Mouse (Mus musculus): ENCODE measurements at regions not wholly inside any gene's neighbourhood (a gene's known extent, or its start where the extent isn't known, plus 50 kb on each side); places are given as distances from the start of the nearest gene placed in this dataset.

DNA sequence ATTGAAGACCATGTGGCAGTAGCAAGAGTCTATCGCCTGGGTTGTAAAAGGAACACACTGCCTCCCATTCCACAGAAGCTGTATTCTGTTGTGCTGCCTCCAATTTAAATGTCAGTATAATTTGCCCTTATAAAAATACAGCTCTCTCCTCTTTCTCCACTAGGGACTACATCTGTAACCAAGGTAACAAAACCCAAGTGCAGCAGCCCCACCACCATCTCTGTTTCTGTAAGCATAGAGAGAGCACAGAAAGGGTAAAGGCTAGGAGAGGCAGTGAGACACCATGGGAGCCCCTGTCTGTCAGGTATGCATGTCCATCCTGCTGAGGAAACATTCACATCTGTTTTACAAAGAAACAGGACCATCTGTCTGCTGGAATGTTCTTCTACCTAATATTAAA, 344.4 kb downstream of the Ccser2 start:
- no peak for TF ChIP-seq CTCF (IDR thresholded peaks at IDR 0.05; ENCODE audit: control insufficient read depth, insufficient read depth, insufficient replicate concordance, low read depth, low read length)
- TF ChIP-seq POLR2A (IDR thresholded peaks at IDR 0.05; ENCODE audit: control insufficient read depth, low read depth, low read length), result no peak
- H3K4me3 ChIP-seq (ENCODE audit: control insufficient read depth, low read depth, low read length), result no peak overlapping the region
- no peaks in the 10 kb centered on the region for H3K36me3 ChIP-seq (ENCODE audit: control insufficient read depth, insufficient read depth, low read length)
- no peak overlapping the region for H3K27ac ChIP-seq (ENCODE audit: control insufficient read depth, insufficient read depth, low read depth, low read length)
- H3K4me1 ChIP-seq (ENCODE audit: control insufficient read depth, insufficient read depth, low read length), result no peaks in the 10 kb centered on the region
- H3K27me3 ChIP-seq (ENCODE audit: control insufficient read depth, insufficient read depth, low read length), result no peaks in the 10 kb centered on the region

DNA sequence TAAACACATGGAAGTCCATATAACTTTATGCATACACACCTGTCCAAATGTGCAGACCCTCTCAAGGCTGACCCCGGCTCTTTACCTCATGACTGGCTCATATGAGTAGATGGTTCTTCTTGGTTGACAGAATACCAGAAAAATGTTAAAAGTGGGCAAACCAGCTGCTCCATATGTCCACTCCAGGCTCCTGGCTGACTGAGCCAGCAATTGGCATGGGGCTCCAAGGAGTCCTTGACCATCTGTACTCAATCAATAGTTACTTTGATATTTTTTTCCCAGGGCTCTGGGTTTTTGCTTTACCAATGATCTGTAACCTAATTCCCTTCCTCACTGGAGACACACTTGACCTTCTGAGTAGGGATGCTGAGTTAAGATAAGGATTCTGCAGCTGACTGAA, 345.5 kb downstream of the Ccser2 start:
- Histone ChIP-seq H3K27ac (ENCODE audit: control insufficient read depth, insufficient read depth, low read depth, low read length) (no peak overlapping the region), H3K4me1 (ENCODE audit: control insufficient read depth, insufficient read depth, low read length) (no peaks in the 10 kb centered on the region), H3K4me3 (ENCODE audit: control insufficient read depth, low read depth, low read length) (no peak overlapping the region), H3K27me3 (ENCODE audit: control insufficient read depth, insufficient read depth, low read length) (no peaks in the 10 kb centered on the region), H3K36me3 (ENCODE audit: control insufficient read depth, insufficient read depth, low read length) (no peaks in the 10 kb centered on the region)
- no peak for TF ChIP-seq CTCF (IDR thresholded peaks at IDR 0.05; ENCODE audit: control insufficient read depth, insufficient read depth, insufficient replicate concordance, low read depth, low read length)
- no peak for TF ChIP-seq POLR2A (IDR thresholded peaks at IDR 0.05; ENCODE audit: control insufficient read depth, low read depth, low read length)

DNA sequence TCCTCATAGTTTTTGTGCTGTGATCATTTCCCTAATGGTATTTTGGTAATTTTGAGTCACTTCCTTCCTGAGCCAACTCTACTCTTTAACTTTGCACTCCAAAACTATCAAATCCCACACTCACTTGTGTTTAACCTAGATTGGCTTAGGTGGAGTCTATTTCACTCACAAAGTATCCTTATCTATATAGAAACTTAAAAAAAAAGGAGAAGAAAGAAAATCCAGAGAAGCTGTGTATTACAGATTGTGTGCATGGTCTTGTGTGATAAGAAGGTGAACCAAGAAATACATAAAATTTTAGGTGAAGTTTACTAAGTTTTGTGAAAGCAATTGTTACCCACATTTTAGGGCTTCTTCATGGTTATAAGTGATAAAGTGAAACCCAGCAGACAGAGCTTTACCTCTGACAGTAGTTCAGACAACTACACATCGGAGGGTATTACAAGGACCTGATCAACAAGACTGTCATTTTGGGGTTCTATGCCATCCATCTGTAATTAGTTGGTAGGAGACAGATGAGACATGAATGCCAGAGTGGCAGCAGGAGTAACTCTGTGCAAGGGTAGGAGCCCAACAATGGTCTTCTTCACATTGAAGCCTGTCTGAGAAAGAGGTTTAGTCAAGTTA, 350.0 kb downstream of the Ccser2 start:
- H3K27ac ChIP-seq (ENCODE audit: control insufficient read depth, insufficient read depth, low read depth, low read length), result no peak overlapping the region
- TF ChIP-seq CTCF (IDR thresholded peaks at IDR 0.05; ENCODE audit: control insufficient read depth, insufficient read depth, insufficient replicate concordance, low read depth, low read length) (no peak), POLR2A (IDR thresholded peaks at IDR 0.05; ENCODE audit: control insufficient read depth, low read depth, low read length) (no peak)
- H3K36me3 ChIP-seq (ENCODE audit: control insufficient read depth, insufficient read depth, low read length), result no peaks in the 10 kb centered on the region
- H3K4me3 ChIP-seq (ENCODE audit: control insufficient read depth, low read depth, low read length), result no peak overlapping the region
- no peaks in the 10 kb centered on the region for H3K27me3 ChIP-seq (ENCODE audit: control insufficient read depth, insufficient read depth, low read length)
- H3K4me1 ChIP-seq (ENCODE audit: control insufficient read depth, insufficient read depth, low read length), result no peaks in the 10 kb centered on the region

DNA sequence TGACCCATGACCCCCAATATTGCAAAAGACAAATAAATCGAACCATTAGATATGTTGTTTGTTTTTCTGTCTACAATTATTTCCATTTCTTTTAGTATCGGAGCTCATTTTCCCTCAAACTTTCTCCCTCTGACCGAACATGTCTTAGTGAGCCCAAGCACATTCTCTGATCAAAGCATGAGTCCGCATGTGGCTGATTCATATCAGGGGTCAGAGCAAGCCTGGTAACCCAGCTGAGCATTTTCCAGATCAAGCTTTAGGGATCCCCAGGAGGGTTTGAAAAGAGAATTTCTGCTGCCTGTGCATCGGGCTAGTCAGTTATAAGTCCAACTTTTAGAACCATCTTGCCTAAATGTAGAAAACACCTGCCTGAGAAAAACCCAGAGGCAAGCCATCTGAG, 350.6 kb downstream of the Ccser2 start:
- Histone ChIP-seq H3K36me3 (ENCODE audit: control insufficient read depth, insufficient read depth, low read length) (no peaks in the 10 kb centered on the region), H3K4me1 (ENCODE audit: control insufficient read depth, insufficient read depth, low read length) (no peaks in the 10 kb centered on the region), H3K27ac (ENCODE audit: control insufficient read depth, insufficient read depth, low read depth, low read length) (no peak overlapping the region), H3K4me3 (ENCODE audit: control insufficient read depth, low read depth, low read length) (no peak overlapping the region), H3K27me3 (ENCODE audit: control insufficient read depth, insufficient read depth, low read length) (no peaks in the 10 kb centered on the region)
- no peak for TF ChIP-seq CTCF (IDR thresholded peaks at IDR 0.05; ENCODE audit: control insufficient read depth, insufficient read depth, insufficient replicate concordance, low read depth, low read length)
- TF ChIP-seq POLR2A (IDR thresholded peaks at IDR 0.05; ENCODE audit: control insufficient read depth, low read depth, low read length), result no peak

DNA sequence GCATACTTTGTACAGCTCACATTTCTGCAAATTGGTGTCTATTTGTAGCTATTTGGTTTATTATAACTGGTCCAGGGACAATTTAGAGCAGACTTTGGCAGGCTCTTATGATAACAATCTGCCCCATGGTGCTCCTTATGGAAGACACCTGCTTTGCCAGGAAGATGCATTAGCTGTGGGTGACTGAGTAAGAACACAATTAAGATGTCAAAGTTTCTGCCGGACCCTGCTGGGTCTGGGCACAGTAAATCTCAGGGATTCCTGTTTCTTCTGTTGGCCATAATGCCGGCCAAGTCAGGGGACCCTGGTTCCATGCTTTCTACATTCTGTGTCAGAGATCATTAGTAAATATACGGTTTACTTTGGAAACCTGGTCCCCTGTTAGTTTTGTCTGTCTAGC, 353.7 kb downstream of the Ccser2 start:
- H3K27me3 ChIP-seq (ENCODE audit: control insufficient read depth, insufficient read depth, low read length), result no peaks in the 10 kb centered on the region
- H3K4me1 ChIP-seq (ENCODE audit: control insufficient read depth, insufficient read depth, low read length), result no peaks in the 10 kb centered on the region
- H3K4me3 ChIP-seq (ENCODE audit: control insufficient read depth, low read depth, low read length), result no peak overlapping the region
- TF ChIP-seq POLR2A (IDR thresholded peaks at IDR 0.05; ENCODE audit: control insufficient read depth, low read depth, low read length), result no peak
- TF ChIP-seq CTCF (IDR thresholded peaks at IDR 0.05; ENCODE audit: control insufficient read depth, insufficient read depth, insufficient replicate concordance, low read depth, low read length), result no peak
- no peak overlapping the region for H3K27ac ChIP-seq (ENCODE audit: control insufficient read depth, insufficient read depth, low read depth, low read length)
- H3K36me3 ChIP-seq (ENCODE audit: control insufficient read depth, insufficient read depth, low read length), result no peaks in the 10 kb centered on the region

DNA sequence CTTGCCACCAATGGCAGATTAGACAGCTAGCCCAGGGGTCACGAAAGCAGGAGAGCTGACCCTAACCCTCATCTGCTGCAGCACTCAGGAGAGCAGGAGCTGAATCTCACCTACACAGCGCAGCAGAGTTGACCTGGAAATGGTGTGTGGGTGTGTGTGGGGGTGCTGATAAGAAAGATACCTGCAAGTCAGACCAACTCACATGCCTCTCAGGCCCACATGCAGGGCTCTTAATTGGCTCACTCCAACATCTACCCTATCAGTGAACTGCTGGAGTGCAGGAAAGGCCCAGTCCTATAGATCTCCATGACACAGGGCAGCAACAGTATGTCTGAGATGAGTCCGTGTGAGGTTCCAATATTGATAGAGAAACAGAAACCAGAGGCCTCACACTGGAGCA, 355.7 kb downstream of the Ccser2 start:
- H3K27ac ChIP-seq (ENCODE audit: control insufficient read depth, insufficient read depth, low read depth, low read length), result no peak overlapping the region
- H3K36me3 ChIP-seq (ENCODE audit: control insufficient read depth, insufficient read depth, low read length), result no peaks in the 10 kb centered on the region
- no peak for TF ChIP-seq POLR2A (IDR thresholded peaks at IDR 0.05; ENCODE audit: control insufficient read depth, low read depth, low read length)
- TF ChIP-seq CTCF (IDR thresholded peaks at IDR 0.05; ENCODE audit: control insufficient read depth, insufficient read depth, insufficient replicate concordance, low read depth, low read length), result no peak
- H3K4me1 ChIP-seq (ENCODE audit: control insufficient read depth, insufficient read depth, low read length), result no peaks in the 10 kb centered on the region
- H3K27me3 ChIP-seq (ENCODE audit: control insufficient read depth, insufficient read depth, low read length), result no peaks in the 10 kb centered on the region
- no peak overlapping the region for H3K4me3 ChIP-seq (ENCODE audit: control insufficient read depth, low read depth, low read length)

DNA sequence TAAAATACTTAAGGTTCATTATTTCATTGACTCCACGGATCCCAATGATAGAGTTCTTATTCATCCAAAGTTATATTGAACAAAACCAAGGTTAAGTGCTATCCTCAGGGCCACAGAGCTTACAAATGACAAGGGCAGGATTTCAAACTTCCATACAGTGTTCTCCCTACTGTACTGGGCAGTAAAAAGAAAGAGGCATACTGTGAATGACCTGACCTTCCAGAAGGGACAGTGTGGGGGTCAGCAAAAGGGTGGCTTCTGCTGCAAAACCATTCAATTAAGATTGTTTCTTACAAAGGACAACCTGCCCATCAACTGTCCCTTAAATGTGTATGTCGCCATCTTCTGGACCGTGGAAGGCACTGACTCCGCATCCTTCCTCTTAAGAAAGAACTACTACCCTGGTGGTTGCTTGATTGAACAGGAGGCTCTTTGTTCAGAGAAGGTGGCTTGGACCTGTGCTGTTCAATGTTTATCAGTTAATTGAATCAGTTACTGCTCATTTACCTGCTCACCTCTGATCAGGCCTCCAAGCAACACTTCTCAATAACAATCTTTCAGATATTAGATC, 384.4 kb downstream of the Ccser2 start:
- Histone ChIP-seq H3K27ac (ENCODE audit: control insufficient read depth, insufficient read depth, low read depth, low read length) (no peak overlapping the region), H3K27me3 (ENCODE audit: control insufficient read depth, insufficient read depth, low read length) (no peaks in the 10 kb centered on the region), H3K36me3 (ENCODE audit: control insufficient read depth, insufficient read depth, low read length) (no peaks in the 10 kb centered on the region), H3K4me1 (ENCODE audit: control insufficient read depth, insufficient read depth, low read length) (no peaks in the 10 kb centered on the region), H3K4me3 (ENCODE audit: control insufficient read depth, low read depth, low read length) (no peak overlapping the region)
- TF ChIP-seq CTCF (IDR thresholded peaks at IDR 0.05; ENCODE audit: control insufficient read depth, insufficient read depth, insufficient replicate concordance, low read depth, low read length) (no peak), POLR2A (IDR thresholded peaks at IDR 0.05; ENCODE audit: control insufficient read depth, low read depth, low read length) (no peak)

Data from testis, adult 2 months (tissue).